Mouse (Mus musculus) midbrain, embryonic 13.5 days (tissue): ENCODE measurements around the gene Pced1b. TPM values are rescaled to one million over a fixed set of nuclear protein-coding genes. Genes with fewer than 3 reads are reported as not detected.

Experiments
- ATAC-seq: fragments of 200-750 bp; cut with Nextera tagmentation; 2 replicates; pipeline ENCODE4 v1.8.0; 2017; ENCODE audit warnings: mild to moderate bottlenecking, moderate TSS enrichment, moderate library complexity
- H3K27ac ChIP-seq: fragments of 300-500 bp; sonication (generic); 2 replicates; pipeline ENCODE4 v1.5.1; 2015; ENCODE audit warnings: inconsistent platforms, mild to moderate bottlenecking, moderate library complexity
- H3K27me3 ChIP-seq: fragments of 300-500 bp; sonication (generic); 2 replicates; pipeline ENCODE4 v1.6.1; 2015; ENCODE audit warnings: mild to moderate bottlenecking, inconsistent platforms
- H3K36me3 ChIP-seq: fragments of 300-500 bp; sonication (generic); 2 replicates; pipeline ENCODE4 v1.6.1; 2015; ENCODE audit warnings: mild to moderate bottlenecking, inconsistent platforms
- H3K4me1 ChIP-seq: fragments of 300-500 bp; sonication (generic); replicated peaks from 2 replicates; pipeline ENCODE4 v1.6.1; 2015; ENCODE audit warnings: inconsistent platforms
- H3K4me2 ChIP-seq: fragments of 300-500 bp; sonication (generic); replicated peaks from 2 replicates; pipeline ENCODE4 v1.6.1; 2015; ENCODE audit warnings: moderate library complexity, mild to moderate bottlenecking, inconsistent platforms
- H3K4me3 ChIP-seq: fragments of 300-500 bp; sonication (generic); replicated peaks from 2 replicates; pipeline ENCODE4 v1.5.1; 2015; ENCODE audit warnings: mild to moderate bottlenecking, inconsistent platforms
- H3K9ac ChIP-seq: fragments of 300-500 bp; sonication (generic); replicated peaks from 2 replicates; pipeline ENCODE4 v1.6.1; 2015; ENCODE audit warnings: mild to moderate bottlenecking, inconsistent platforms
- H3K9me3 ChIP-seq: fragments of 300-500 bp; sonication (generic); 2 replicates; pipeline ENCODE4 v1.6.1; 2016; ENCODE audit warnings: mild to moderate bottlenecking, inconsistent platforms
- WGBS: fragments of 180-500 bp; shearing (Covaris S2); methylation state at CpG from one replicate; pipeline ENCODE4 v1.1.7; 2015; 5-methylcytosine and 5-hydroxymethylcytosine counted together
- polyA plus RNA-seq: library from polyadenylated mRNA; unstranded; fragments of >200 nt; fragmentation: Nextera tagmentation; extraction: Ambion mirVana; gene quantifications from 2 replicates; pipeline ENCODE4 v1.2.1, GENCODE M21; 2015

Pced1b gene
- polyA plus RNA-seq, 1 experiment from 2014 or later: 4.0 TPM

DNA sequence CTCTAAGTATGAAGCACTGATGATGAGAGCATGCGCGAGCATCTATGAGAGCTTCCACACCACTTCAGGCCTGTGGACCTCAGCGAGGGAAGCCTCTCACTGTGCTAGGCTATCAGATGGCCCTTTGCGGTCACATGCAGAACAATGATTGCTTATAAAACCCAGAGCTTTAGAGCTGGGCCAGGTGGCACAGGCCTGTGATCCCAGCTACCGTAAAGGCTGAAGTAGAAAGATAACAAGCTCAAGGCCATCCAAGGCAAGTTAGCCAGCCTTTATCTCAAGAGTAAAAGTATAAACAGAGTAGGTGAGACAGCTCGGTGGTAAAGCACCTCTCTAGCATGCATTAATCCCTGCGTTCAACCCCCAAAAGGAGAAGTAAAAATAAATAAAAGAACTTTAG is 158.1 kb downstream of the Pced1b start:
- WGBS: 95% methylated on average over 7 of the region's 7 CpGs
- no peak overlapping the region for H3K4me3 ChIP-seq
- no peak overlapping the region for H3K9ac ChIP-seq
- H3K36me3 ChIP-seq: no peaks in the 10 kb centered on the region
- no peak overlapping the region for H3K4me2 ChIP-seq
- no peaks in the 10 kb centered on the region for H3K9me3 ChIP-seq
- no peak for ATAC-seq
- H3K27me3 ChIP-seq: no peaks in the 10 kb centered on the region
- H3K4me1 ChIP-seq: no peaks in the 10 kb centered on the region
- H3K27ac ChIP-seq: no peak overlapping the region

DNA sequence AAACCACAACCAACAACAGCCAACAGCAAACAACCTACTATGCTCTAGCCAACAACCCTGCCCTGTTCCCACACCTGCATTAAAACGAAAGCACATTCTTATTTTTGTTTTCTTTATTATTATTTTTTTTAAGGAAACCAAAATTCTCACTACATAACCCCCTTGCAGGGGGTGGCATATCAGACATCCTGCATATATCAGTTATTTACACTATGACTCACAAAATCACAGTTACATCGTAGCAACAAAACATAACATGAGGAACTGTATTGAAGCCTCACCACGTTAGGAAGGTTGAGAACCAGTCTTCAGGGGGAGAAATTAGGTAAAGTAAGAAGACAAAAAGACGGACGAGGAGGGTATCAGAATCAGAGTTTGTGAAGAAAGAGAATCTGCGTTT is 159.2 kb downstream of the Pced1b start:
- Histone ChIP-seq H3K9me3 (no peaks in the 10 kb centered on the region), H3K36me3 (no peaks in the 10 kb centered on the region), H3K4me3 (no peak overlapping the region), H3K4me2 (no peak overlapping the region), H3K4me1 (no peaks in the 10 kb centered on the region), H3K27me3 (no peaks in the 10 kb centered on the region), H3K9ac (no peak overlapping the region), H3K27ac (no peak overlapping the region)
- 91% methylated on average over 6 of the region's 6 CpGs for WGBS
- ATAC-seq: no peak

DNA sequence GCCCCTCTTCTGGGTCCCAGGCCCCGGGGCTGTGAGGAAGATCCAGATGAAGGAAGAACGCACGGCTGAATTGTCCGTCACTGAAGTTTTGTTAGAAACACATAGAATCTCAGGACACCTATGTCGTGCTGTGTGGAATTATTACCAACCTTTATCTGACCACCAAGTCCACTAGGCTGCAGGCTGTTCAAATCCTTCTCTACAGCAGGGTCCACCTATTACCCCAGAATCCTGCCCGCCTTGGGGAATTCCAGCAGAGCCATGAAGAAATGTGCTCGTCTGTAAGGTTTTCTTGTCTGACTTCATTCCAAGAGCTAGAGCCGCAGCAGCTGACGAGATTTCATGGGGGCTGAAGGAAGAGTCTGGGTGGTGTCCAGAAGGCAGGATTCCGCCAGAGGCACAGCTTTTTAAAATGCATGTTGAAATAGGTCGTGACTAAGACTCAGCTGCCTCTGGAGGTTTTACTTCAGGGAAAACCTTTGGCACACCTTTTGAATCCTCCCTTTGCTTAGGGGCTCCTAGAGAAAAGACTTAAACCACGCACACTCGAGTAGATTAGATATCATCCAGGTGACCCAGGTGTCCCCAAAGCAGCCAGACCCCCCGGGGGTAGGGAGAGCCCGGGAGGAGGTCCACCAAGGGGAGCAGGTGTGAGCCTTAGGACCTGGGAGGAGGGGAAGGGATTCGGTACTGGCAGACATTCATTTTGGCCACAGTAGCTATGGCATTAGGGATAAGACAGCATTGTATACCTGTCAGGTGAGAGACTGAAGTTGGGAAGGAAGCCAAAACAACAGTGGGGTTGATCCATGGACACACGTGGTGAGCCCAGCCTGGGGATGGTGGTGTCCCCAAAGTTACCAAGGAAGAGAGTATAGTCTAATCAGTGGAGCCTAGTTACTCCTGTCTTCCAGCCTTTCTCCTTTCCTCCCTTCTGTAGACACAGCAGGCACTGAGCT is 160.9 kb downstream of the Pced1b start:
- WGBS: 70% methylated on average over 17 of the region's 17 CpGs
- no peak for ATAC-seq
- Histone ChIP-seq H3K36me3 (no peaks in the 10 kb centered on the region), H3K4me3 (no peak overlapping the region), H3K4me1 (no peaks in the 10 kb centered on the region), H3K27ac (no peak overlapping the region), H3K4me2 (no peak overlapping the region), H3K9me3 (no peaks in the 10 kb centered on the region), H3K27me3 (no peaks in the 10 kb centered on the region), H3K9ac (no peak overlapping the region)

DNA sequence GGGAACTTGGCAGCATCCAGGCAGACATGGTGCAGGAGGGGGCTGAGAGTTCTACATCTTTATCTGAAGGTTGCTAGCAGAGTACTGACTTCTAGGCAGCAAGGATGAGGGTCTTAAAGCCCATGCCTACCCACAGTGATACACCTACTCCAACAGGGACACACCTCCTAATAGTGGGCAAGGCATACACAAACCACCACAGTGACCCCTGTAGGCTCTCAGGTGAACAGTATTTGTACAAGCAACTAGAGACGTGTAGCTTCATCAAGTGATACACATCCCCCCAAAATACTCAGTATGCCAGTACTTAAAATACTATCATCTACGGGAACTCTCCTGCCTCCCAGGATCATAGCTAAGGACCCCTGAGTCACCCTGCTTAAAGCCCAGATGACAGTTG is 164.2 kb downstream of the Pced1b start:
- no peak overlapping the region for H3K4me2 ChIP-seq
- WGBS: 93% methylated on average over 2 of the region's 2 CpGs
- no peak for ATAC-seq
- no peak overlapping the region for H3K9ac ChIP-seq
- H3K4me3 ChIP-seq: no peak overlapping the region
- no peak overlapping the region for H3K27ac ChIP-seq
- no peaks in the 10 kb centered on the region for H3K27me3 ChIP-seq
- no peaks in the 10 kb centered on the region for H3K4me1 ChIP-seq
- 0 out of 2 replicates have a peak, but pooled peaks cover 3% of the 10 kb centered on the region for H3K9me3 ChIP-seq
- no peaks in the 10 kb centered on the region for H3K36me3 ChIP-seq

DNA sequence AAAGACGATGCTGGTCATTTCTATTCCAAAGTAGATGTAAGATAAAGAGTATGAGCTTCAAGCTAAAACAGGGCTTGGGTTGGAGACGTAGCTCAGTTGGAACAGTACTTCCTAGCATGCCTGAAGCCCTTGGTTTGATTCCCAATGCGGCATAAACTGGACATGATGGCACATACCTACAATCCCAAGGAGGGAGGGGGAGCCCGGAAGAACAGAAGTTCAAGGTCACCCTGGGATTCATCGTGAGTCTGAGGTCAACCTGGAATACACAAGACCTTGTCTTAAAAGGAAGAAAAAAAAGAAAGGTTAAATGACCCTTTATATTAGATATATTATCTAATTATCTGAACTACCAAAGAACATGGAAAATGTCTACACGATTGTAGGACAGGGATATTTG is 164.8 kb downstream of the Pced1b start:
- Histone ChIP-seq H3K9ac (no peak overlapping the region), H3K4me2 (no peak overlapping the region), H3K9me3 (0 out of 2 replicates have a peak, but pooled peaks cover 3% of the 10 kb centered on the region), H3K4me1 (no peaks in the 10 kb centered on the region), H3K4me3 (no peak overlapping the region), H3K27me3 (no peaks in the 10 kb centered on the region), H3K27ac (no peak overlapping the region), H3K36me3 (no peaks in the 10 kb centered on the region)
- WGBS: 95% methylated on average over 6 of the region's 6 CpGs
- ATAC-seq: no peak

DNA sequence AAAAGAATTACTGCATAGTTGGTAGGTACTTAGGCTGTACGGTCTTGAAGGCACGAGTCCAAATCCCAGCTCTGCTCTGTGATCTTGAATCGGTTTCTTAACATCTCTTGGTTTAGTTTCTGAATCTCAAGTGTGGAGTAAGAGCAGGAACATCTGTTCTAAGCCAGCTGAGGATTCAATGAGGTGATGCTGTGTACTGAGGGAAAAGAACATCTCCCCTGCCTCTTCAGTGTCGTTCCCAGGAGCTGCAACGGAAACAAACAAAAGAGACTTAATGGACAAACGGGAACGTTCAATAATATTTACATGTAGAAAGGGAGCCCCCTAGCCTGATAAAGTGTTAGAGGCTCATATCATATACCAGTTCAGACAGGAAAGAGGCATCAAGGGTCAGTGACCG is 165.4 kb downstream of the Pced1b start:
- Histone ChIP-seq H3K27me3 (no peaks in the 10 kb centered on the region), H3K9me3 (0 out of 2 replicates have a peak, but pooled peaks cover 3% of the 10 kb centered on the region), H3K27ac (no peak overlapping the region), H3K9ac (no peak overlapping the region), H3K4me1 (no peaks in the 10 kb centered on the region), H3K4me2 (no peak overlapping the region), H3K4me3 (no peak overlapping the region), H3K36me3 (no peaks in the 10 kb centered on the region)
- ATAC-seq: no peak
- WGBS: 93% methylated on average over 8 of the region's 8 CpGs

DNA sequence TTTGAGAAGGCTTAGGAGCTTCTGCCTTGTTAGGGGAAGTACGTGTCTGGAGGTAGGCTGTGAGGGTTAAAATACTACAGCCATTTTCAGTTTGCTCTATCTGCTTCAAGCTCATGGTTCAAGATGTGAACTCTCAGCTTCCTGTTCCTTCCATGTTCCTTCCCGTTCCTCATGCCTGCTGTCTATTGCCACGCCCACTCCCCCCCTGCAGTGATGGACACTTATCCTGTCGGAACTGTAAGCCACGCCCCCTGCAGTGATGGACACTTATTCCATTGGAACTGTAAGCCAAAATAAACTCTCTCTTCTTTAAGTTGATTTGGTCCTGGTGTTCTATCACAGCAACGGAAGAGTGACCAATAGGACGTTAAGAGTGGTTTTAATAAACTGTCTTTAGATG is 166.0 kb downstream of the Pced1b start:
- no peak for ATAC-seq
- Histone ChIP-seq H3K36me3 (no peaks in the 10 kb centered on the region), H3K4me3 (no peak overlapping the region), H3K4me1 (no peaks in the 10 kb centered on the region), H3K9me3 (0 out of 2 replicates have a peak, but pooled peaks cover 3% of the 10 kb centered on the region), H3K27ac (no peak overlapping the region), H3K4me2 (no peak overlapping the region), H3K9ac (no peak overlapping the region), H3K27me3 (no peaks in the 10 kb centered on the region)
- 84% methylated on average over 7 of the region's 7 CpGs for WGBS

DNA sequence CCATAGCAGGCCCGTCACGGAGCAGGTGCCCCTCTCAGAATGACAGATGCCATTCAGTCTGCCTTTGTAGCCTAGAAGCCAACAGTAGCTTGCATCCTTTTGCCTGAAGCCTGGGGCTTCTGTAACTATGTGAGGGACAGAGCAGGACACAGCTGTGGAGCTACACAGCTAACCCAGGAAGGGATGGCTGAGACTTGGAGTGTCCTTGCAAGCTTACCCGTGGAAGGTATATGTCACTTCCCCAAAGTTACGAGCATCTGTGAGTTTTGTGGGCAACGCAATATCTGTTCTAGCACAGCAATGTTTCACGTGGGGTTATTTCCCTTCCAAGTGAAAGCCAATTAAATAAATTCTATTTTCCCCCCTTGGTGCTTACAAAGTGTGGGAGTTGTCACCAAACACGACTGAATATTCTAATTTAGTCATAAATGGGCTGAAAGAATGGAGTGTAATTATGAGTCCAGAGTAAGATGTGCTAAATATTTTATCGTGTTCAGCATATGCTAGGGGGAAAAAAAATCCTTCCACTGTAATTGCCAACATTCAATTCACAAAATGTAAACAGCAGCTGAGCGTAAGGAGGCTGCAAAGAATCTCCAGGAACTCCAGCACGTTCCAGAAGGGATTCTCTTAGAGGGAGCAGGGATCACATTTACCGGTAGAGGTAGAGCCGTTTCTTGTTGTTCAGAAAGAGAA is 168.0 kb downstream of the Pced1b start:
- H3K27me3 ChIP-seq: no peaks in the 10 kb centered on the region
- no peak overlapping the region for H3K9ac ChIP-seq
- H3K4me1 ChIP-seq: no peaks in the 10 kb centered on the region
- H3K4me3 ChIP-seq: no peak overlapping the region
- no peak overlapping the region for H3K4me2 ChIP-seq
- ATAC-seq: no peak
- no peaks in the 10 kb centered on the region for H3K36me3 ChIP-seq
- H3K9me3 ChIP-seq: 0 out of 2 replicates have a peak, but pooled peaks cover 3% of the 10 kb centered on the region
- H3K27ac ChIP-seq: no peak overlapping the region
- 87% methylated on average over 12 of the region's 12 CpGs for WGBS

DNA sequence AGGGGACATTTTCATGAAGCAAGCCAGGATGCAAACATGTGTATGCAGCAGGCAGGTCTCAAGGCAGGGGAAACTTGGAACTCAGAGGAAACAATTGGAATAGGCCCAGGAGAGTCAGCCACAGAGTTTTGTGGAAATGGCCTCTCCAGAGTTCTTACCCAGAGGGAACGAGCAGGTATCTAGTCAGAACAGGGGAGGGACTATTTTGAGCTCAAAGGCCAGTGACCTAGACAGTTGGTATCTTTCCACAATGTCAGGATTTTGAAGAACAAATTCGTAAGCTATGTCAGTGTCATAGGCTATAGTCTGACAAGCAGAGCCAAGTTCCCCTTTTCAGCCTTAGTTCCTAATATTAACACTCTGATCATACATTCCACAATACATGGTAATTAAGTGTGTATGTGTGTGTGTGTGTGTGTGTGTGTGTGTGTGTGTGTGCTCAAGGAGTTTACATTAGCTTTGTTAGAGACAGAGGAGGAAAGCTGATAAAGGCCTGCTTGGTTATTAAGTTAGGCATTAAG is 168.6 kb downstream of the Pced1b start:
- no peak overlapping the region for H3K4me2 ChIP-seq
- no peak for ATAC-seq
- 0 out of 2 replicates have a peak, but pooled peaks cover 3% of the 10 kb centered on the region for H3K9me3 ChIP-seq
- no peak overlapping the region for H3K4me3 ChIP-seq
- H3K27me3 ChIP-seq: no peaks in the 10 kb centered on the region
- no peaks in the 10 kb centered on the region for H3K4me1 ChIP-seq
- no peak overlapping the region for H3K27ac ChIP-seq
- no peaks in the 10 kb centered on the region for H3K36me3 ChIP-seq
- 81% methylated on average over 2 of the region's 2 CpGs for WGBS
- no peak overlapping the region for H3K9ac ChIP-seq

DNA sequence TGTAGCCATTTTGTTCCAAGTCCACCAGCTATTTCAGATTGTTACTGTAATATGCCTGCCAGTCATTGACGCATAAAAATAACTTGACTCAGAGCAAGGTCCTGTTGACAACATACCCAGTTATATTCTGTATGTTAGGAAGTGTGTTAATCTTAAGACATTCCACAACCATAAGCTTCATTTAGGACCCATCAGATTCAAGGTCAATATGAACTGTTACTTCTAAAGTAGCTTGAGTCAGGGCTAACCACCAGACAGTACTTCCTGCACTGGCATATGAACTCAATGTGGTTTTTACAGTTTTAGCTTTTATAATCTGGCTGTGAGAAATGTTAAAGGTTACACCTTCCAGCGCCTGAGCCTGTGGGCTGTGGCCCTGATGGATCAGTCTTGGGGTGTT is 173.4 kb downstream of the Pced1b start:
- WGBS: 97% methylated on average over 2 of the region's 2 CpGs
- H3K36me3 ChIP-seq: no peaks in the 10 kb centered on the region

DNA sequence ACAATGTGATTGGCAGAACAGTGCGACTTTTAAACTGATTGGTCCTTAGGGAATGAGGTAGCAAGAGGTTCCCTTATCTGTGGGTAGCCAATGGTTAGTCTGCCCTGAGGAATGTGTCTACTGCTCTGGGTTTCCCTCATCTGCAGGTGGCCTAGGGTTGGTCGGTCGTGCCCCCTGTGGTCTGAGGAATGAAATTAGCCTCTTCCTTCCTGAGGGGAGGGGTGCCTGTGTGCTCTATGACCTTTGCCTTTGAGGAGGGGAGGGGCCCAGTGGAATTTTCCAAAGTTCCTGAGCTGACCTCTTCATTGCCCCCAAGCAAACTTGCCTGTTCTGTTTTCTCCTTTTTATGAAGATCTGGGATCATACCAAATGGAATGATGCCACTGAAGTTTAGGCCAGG is 174.6 kb downstream of the Pced1b start:
- Histone ChIP-seq H3K9ac (no peak overlapping the region), H3K9me3 (no peaks in the 10 kb centered on the region), H3K4me2 (no peak overlapping the region), H3K27ac (no peak overlapping the region), H3K4me3 (no peak overlapping the region), H3K4me1 (no peaks in the 10 kb centered on the region), H3K27me3 (no peaks in the 10 kb centered on the region), H3K36me3 (no peaks in the 10 kb centered on the region)
- WGBS: 60% methylated on average over 3 of the region's 3 CpGs
- ATAC-seq: no peak

More for the DNA sequence above, 173.4 kb downstream of the Pced1b start:
- H3K4me1 ChIP-seq: no peaks in the 10 kb centered on the region
- H3K27me3 ChIP-seq: no peaks in the 10 kb centered on the region
- no peak overlapping the region for H3K4me2 ChIP-seq
- H3K4me3 ChIP-seq: no peak overlapping the region
- H3K9ac ChIP-seq: no peak overlapping the region
- no peaks in the 10 kb centered on the region for H3K9me3 ChIP-seq
- ATAC-seq: no peak
- no peak overlapping the region for H3K27ac ChIP-seq
